Mouse (Mus musculus) liver, embryonic 12.5 days (tissue): Measurements from ENCODE around the gene Adamts12. TPM values are rescaled to one million over a fixed set of nuclear protein-coding genes. Genes with fewer than 3 reads are reported as not detected.

Experiments
- ATAC-seq: fragments of 200-750 bp; cut with Nextera tagmentation; 2 replicates; pipeline ENCODE4 v1.8.0; 2017; ENCODE audit warnings: moderate number of reproducible peaks, mild to moderate bottlenecking, moderate library complexity
- H3K27ac ChIP-seq: fragments of 300-500 bp; sonication (generic); 2 replicates; pipeline ENCODE4 v1.5.1; 2016; ENCODE audit warnings: mild to moderate bottlenecking
- H3K27me3 ChIP-seq: fragments of 300-500 bp; sonication (generic); replicated peaks from 2 replicates; pipeline ENCODE4 v1.6.1; 2016; ENCODE audit warnings: mild to moderate bottlenecking, moderate library complexity
- H3K36me3 ChIP-seq: fragments of 300-500 bp; sonication (generic); 2 replicates; pipeline ENCODE4 v1.6.1; 2016; ENCODE audit warnings: mild to moderate bottlenecking, moderate library complexity
- H3K4me1 ChIP-seq: fragments of 300-500 bp; sonication (generic); 2 replicates; pipeline ENCODE4 v1.6.1; 2016
- H3K4me2 ChIP-seq: fragments of 300-500 bp; sonication (generic); 2 replicates; pipeline ENCODE4 v1.6.1; 2016; ENCODE audit warnings: mild to moderate bottlenecking, moderate library complexity
- H3K4me3 ChIP-seq: fragments of 300-500 bp; sonication (generic); 2 replicates; pipeline ENCODE4 v1.5.1; 2016; ENCODE audit warnings: mild to moderate bottlenecking, moderate library complexity
- H3K9ac ChIP-seq: fragments of 300-500 bp; sonication (generic); 2 replicates; pipeline ENCODE4 v1.6.1; 2016; ENCODE audit warnings: mild to moderate bottlenecking, moderate library complexity
- H3K9me3 ChIP-seq: fragments of 300-500 bp; sonication (generic); replicated peaks from 2 replicates; pipeline ENCODE4 v1.6.1; 2016; ENCODE audit warnings: mild to moderate bottlenecking, moderate library complexity
- WGBS: fragments of 180-500 bp; shearing (Covaris S2); methylation state at CpG from one replicate; pipeline ENCODE4 v1.1.7; 2016; ENCODE audit not compliant: insufficient replicate concordance; 5-methylcytosine and 5-hydroxymethylcytosine counted together
- polyA plus RNA-seq: library from polyadenylated mRNA; unstranded; fragments of >200 nt; fragmentation: Nextera tagmentation; extraction: Ambion mirVana; gene quantifications from 2 replicates; pipeline ENCODE4 v1.2.1, GENCODE M21; 2016

Gene Adamts12
- polyA plus RNA-seq, 1 experiment from 2014 or later: 0.87 TPM

GRCm38 (mm10) chr15:11084241-11084992 lies 19.8 kb downstream of the Adamts12 start:
- no peak for ATAC-seq
- H3K27ac ChIP-seq: no peak overlapping the region
- no peak overlapping the region for H3K9ac ChIP-seq
- H3K4me2 ChIP-seq: no peak overlapping the region
- H3K9me3 ChIP-seq: no peaks in the 10 kb centered on the region
- no peaks in the 10 kb centered on the region for H3K4me1 ChIP-seq
- no peaks in the 10 kb centered on the region for H3K36me3 ChIP-seq
- WGBS: 39% methylated on average over 9 of the region's 9 CpGs
- H3K4me3 ChIP-seq: no peak overlapping the region
- H3K27me3 ChIP-seq: no peaks in the 10 kb centered on the region

- WGBS: 21% methylated on average over 1 of the region's 1 CpGs
Measured at GRCm38 (mm10) chr15:11084993-11085365, 20.4 kb downstream of the Adamts12 start.

DNA sequence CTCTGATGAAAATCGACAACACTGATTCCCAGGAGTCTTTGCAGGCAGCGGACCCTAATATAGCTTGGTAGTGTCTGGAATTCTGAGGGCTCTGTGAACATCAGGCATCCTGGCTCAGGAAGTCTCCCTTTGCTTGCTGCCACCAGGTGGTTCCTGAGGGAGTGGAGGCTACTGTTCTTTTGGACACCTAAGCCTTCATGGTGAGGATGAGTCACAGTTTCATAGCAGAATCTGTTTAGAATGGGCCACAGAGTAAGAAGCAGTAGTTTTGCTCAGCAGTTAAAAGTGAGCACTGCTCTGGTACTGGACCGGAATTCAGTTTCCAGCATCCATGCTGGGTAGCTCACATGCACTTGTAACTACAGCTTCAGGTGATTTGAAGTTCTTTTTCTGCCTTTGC lies 24.9 kb downstream of the Adamts12 start:
- H3K27me3 ChIP-seq: no peaks in the 10 kb centered on the region
- H3K4me3 ChIP-seq: no peak overlapping the region
- H3K9me3 ChIP-seq: no peaks in the 10 kb centered on the region
- H3K27ac ChIP-seq: no peak overlapping the region
- H3K4me1 ChIP-seq: no peaks in the 10 kb centered on the region
- ATAC-seq: no peak
- no peak overlapping the region for H3K9ac ChIP-seq
- H3K4me2 ChIP-seq: no peak overlapping the region
- H3K36me3 ChIP-seq: no peaks in the 10 kb centered on the region
- 53% methylated on average over 3 of the region's 3 CpGs for WGBS

More at GRCm38 (mm10) chr15:11084993-11085365, 20.4 kb downstream of the Adamts12 start:
- H3K4me2 ChIP-seq: no peak overlapping the region
- ATAC-seq: no peak
- no peak overlapping the region for H3K9ac ChIP-seq
- no peaks in the 10 kb centered on the region for H3K4me1 ChIP-seq
- no peaks in the 10 kb centered on the region for H3K9me3 ChIP-seq
- no peaks in the 10 kb centered on the region for H3K27me3 ChIP-seq
- H3K4me3 ChIP-seq: no peak overlapping the region
- H3K27ac ChIP-seq: no peak overlapping the region
- no peaks in the 10 kb centered on the region for H3K36me3 ChIP-seq

DNA sequence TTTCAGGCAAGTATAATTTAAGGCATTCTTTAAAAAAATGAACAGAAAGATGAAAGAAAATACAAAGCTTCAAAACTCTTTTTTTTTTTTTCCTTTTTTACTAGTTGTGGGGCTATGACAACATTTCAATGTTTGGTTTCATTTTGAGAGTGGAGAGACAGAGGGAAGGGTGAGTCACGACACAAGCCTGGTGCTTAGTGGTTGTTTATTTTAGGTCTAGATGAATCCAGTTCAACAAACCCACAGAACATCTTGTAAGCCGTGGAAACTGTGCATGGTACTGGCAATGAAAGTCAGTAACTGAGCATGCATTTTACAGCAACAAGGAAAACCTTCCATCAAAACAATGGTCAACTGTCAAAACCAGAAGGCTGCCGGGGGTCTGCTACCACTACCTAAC lies 31.0 kb downstream of the Adamts12 start:
- Histone ChIP-seq H3K9me3 (no peaks in the 10 kb centered on the region), H3K27ac (no peak overlapping the region), H3K27me3 (no peaks in the 10 kb centered on the region), H3K9ac (no peak overlapping the region), H3K4me3 (no peak overlapping the region), H3K36me3 (no peaks in the 10 kb centered on the region), H3K4me2 (no peak overlapping the region), H3K4me1 (no peaks in the 10 kb centered on the region)
- WGBS: 48% methylated on average over 3 of the region's 3 CpGs
- ATAC-seq: no peak

DNA sequence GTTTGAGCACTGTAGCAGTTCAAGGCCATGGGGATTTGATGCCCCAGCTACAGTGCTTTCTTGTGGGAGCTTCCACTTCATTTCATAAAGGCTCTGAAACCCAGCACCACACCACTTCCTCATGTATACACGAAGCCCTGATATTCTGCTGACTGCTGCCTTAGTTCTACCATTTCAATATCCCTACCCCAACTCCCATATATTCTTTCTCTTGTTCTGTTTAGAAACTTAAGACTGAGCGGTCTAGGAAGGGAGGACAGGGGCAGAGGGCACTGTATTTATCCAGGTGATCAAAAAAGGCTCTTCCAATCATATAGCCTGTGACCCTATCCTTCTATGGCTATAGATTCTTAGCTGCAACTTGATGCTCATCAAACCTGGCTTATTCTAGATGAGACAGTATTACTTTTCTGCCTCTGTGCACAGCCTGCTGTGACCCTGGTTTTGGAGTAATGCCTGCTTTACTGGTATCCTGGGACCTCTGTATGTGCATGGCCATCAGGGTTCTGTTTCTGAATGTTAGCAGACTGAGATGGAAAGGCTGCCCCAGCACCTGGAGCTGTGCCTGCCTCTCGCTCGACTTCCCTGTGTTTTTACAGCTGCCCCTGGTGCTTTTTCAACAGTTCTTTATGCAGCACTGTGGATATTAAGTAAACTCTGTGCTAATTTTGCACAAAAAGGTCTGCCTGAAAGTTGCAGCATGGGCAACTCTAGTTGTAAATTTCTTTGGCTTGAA lies 33.5 kb downstream of the Adamts12 start:
- no peaks in the 10 kb centered on the region for H3K27me3 ChIP-seq
- no peak overlapping the region for H3K4me3 ChIP-seq
- no peak overlapping the region for H3K9ac ChIP-seq
- H3K9me3 ChIP-seq: no peaks in the 10 kb centered on the region
- ATAC-seq: no peak
- no peak overlapping the region for H3K4me2 ChIP-seq
- H3K27ac ChIP-seq: no peak overlapping the region
- WGBS: 49% methylated on average over 4 of the region's 4 CpGs
- H3K4me1 ChIP-seq: no peaks in the 10 kb centered on the region
- H3K36me3 ChIP-seq: no peaks in the 10 kb centered on the region

DNA sequence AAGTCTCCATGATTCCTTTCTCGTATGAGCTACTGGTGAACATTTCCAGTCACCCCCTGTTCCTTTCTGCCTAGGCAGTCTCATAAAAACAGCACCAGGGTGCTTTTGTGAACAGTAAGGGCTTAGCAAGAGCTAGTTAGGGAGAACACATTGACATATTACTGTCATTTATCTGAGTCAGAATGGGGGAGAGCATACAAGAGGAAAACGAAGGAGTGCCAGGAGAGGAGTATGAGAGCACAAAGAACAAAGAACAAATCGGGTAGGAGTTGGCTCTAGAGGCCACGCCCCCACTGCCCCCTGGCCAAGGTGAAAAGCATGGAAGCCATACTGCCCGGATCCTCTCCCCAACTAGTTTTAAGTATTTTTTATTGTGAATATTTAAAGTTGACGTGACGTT lies 34.4 kb downstream of the Adamts12 start:
- Histone ChIP-seq H3K4me3 (no peak overlapping the region), H3K27me3 (no peaks in the 10 kb centered on the region), H3K27ac (no peak overlapping the region), H3K4me2 (no peak overlapping the region), H3K9me3 (no peaks in the 10 kb centered on the region), H3K36me3 (no peaks in the 10 kb centered on the region), H3K9ac (no peak overlapping the region), H3K4me1 (no peaks in the 10 kb centered on the region)
- WGBS: 58% methylated on average over 7 of the region's 7 CpGs
- ATAC-seq: no peak

DNA sequence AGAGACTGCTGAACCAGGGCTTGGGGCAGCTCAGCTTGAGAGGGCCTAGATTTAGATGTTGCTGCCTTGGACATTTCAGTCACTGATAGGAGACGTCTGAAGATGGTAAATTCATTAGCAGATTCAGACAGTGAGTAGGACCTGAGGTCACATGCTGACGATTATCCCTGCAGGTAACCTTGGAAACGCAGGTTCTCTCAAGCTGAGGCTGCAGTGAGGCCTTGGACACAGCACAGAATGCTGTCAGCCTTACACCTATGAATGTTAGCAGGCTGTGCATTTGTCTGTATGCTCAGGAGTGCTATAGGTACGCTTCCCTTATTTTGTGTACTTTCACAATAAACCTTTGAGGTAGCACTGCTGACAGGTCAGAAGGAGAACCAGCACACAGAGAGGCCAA lies 36.3 kb downstream of the Adamts12 start:
- Histone ChIP-seq H3K27ac (no peak overlapping the region), H3K4me2 (no peak overlapping the region), H3K9me3 (no peaks in the 10 kb centered on the region), H3K9ac (no peak overlapping the region), H3K36me3 (no peaks in the 10 kb centered on the region), H3K27me3 (no peaks in the 10 kb centered on the region), H3K4me1 (no peaks in the 10 kb centered on the region), H3K4me3 (no peak overlapping the region)
- WGBS: 48% methylated on average over 4 of the region's 4 CpGs
- ATAC-seq: no peak

GRCm38 (mm10) chr15:11105101-11105500 lies 40.5 kb downstream of the Adamts12 start:
- Histone ChIP-seq H3K9ac (no peak overlapping the region), H3K4me1 (no peaks in the 10 kb centered on the region), H3K4me2 (no peak overlapping the region), H3K9me3 (no peaks in the 10 kb centered on the region), H3K27me3 (no peaks in the 10 kb centered on the region), H3K36me3 (no peaks in the 10 kb centered on the region), H3K27ac (no peak overlapping the region), H3K4me3 (no peak overlapping the region)
- no peak for ATAC-seq
- 33% methylated on average over 2 of the region's 2 CpGs for WGBS

- Histone ChIP-seq H3K36me3 (no peaks in the 10 kb centered on the region), H3K4me2 (no peak overlapping the region), H3K9ac (no peak overlapping the region), H3K9me3 (no peaks in the 10 kb centered on the region), H3K4me1 (no peaks in the 10 kb centered on the region), H3K4me3 (no peak overlapping the region), H3K27ac (no peak overlapping the region), H3K27me3 (no peaks in the 10 kb centered on the region)
- ATAC-seq: no peak
- 57% methylated on average over 5 of the region's 5 CpGs for WGBS
Measured at GRCm38 (mm10) chr15:11107376-11107775, 42.8 kb downstream of the Adamts12 start.

- no peaks in the 10 kb centered on the region for H3K27me3 ChIP-seq
- 66% methylated on average over 8 of the region's 8 CpGs for WGBS
- no peaks in the 10 kb centered on the region for H3K4me1 ChIP-seq
- ATAC-seq: no peak
- H3K4me2 ChIP-seq: no peak overlapping the region
- no peak overlapping the region for H3K4me3 ChIP-seq
- no peak overlapping the region for H3K27ac ChIP-seq
- H3K9me3 ChIP-seq: no peaks in the 10 kb centered on the region
- no peaks in the 10 kb centered on the region for H3K36me3 ChIP-seq
- no peak overlapping the region for H3K9ac ChIP-seq
Measured at GRCm38 (mm10) chr15:11114631-11115197, 50.1 kb downstream of the Adamts12 start.

DNA sequence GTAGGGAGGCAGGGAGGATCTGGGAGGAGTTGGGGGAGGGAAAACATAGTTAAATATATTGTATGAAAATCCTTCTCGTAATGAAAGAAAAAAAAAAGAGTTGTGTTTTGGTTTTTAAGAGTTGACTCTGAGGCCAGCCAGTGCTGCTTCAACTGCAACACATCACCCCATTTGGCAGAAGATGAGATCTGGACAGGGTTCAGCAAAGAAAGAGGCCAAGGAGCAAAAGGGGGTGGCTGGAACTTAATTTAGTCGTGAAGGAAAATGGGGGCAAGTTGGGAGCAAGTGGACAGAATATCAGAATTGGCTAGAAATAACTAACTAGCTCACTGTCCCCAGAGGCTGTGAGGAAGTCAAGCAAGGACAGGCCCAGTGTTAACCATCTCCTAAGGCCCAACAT lies 51.7 kb downstream of the Adamts12 start:
- H3K4me2 ChIP-seq: no peak overlapping the region
- no peaks in the 10 kb centered on the region for H3K36me3 ChIP-seq
- H3K27me3 ChIP-seq: no peaks in the 10 kb centered on the region
- no peaks in the 10 kb centered on the region for H3K4me1 ChIP-seq
- no peak overlapping the region for H3K9ac ChIP-seq
- H3K4me3 ChIP-seq: no peak overlapping the region
- H3K27ac ChIP-seq: no peak overlapping the region
- no peak for ATAC-seq
- 66% methylated on average over 2 of the region's 2 CpGs for WGBS
- H3K9me3 ChIP-seq: no peaks in the 10 kb centered on the region

- Histone ChIP-seq H3K36me3 (no peaks in the 10 kb centered on the region), H3K9me3 (no peaks in the 10 kb centered on the region), H3K4me3 (no peak overlapping the region), H3K4me1 (no peaks in the 10 kb centered on the region), H3K4me2 (no peak overlapping the region), H3K27ac (no peak overlapping the region), H3K27me3 (no peaks in the 10 kb centered on the region), H3K9ac (no peak overlapping the region)
- 40% methylated on average over 3 of the region's 3 CpGs for WGBS
- no peak for ATAC-seq
Measured at GRCm38 (mm10) chr15:11116853-11117252, 52.3 kb downstream of the Adamts12 start.
